Mouse (Mus musculus) intestine, embryonic 16.5 days (tissue): ENCODE data around the gene BC029722. TPM values are rescaled to one million over a fixed set of nuclear protein-coding genes. Genes with fewer than 3 reads are reported as not detected.

Source experiments
- ATAC-seq: fragments of 200-750 bp; cut with Nextera tagmentation; 2 replicates; pipeline ENCODE4 v1.8.0; 2017; ENCODE audit warnings: moderate TSS enrichment, moderate library complexity
- H3K27ac ChIP-seq: fragments of 300-500 bp; sonication (generic); 2 replicates; pipeline ENCODE4 v1.5.1; 2014; ENCODE audit warnings: mild to moderate bottlenecking, low read length
- H3K27me3 ChIP-seq: fragments of 300-500 bp; sonication (generic); replicated peaks from 2 replicates; pipeline ENCODE4 v1.6.1; 2014; ENCODE audit warnings: low read length, control low read depth, mixed read lengths; ENCODE audit not compliant: control insufficient read depth, insufficient read depth
- H3K36me3 ChIP-seq: fragments of 300-500 bp; sonication (generic); 2 replicates; pipeline ENCODE4 v1.6.1; 2014; ENCODE audit warnings: low read length, control low read depth; ENCODE audit not compliant: control insufficient read depth, insufficient read depth
- H3K4me1 ChIP-seq: fragments of 300-500 bp; sonication (generic); 2 replicates; pipeline ENCODE4 v1.6.1; 2014; ENCODE audit warnings: low read length, control low read depth, mixed read lengths; ENCODE audit not compliant: control insufficient read depth, insufficient read depth
- H3K4me2 ChIP-seq: fragments of 300-500 bp; sonication (generic); 2 replicates; pipeline ENCODE4 v1.6.1; 2014; ENCODE audit warnings: low read depth, low read length, control low read depth
- H3K4me3 ChIP-seq: fragments of 300-500 bp; sonication (generic); 2 replicates; pipeline ENCODE4 v1.5.1; 2014; ENCODE audit warnings: mild to moderate bottlenecking, low read length
- H3K9ac ChIP-seq: fragments of 300-500 bp; sonication (generic); 2 replicates; pipeline ENCODE4 v1.6.1; 2014; ENCODE audit warnings: low read depth, low read length
- H3K9me3 ChIP-seq: fragments of 300-500 bp; sonication (generic); 2 replicates; pipeline ENCODE4 v1.6.1; 2016; ENCODE audit warnings: low read length, control low read depth; ENCODE audit not compliant: control insufficient read depth
- WGBS: fragments of 180-500 bp; shearing (Covaris S2); extraction: QIAGEN DNeasy Blood & Tissue Kit; methylation state at CpG from one replicate; pipeline ENCODE4 v1.1.7; 2014; 5-methylcytosine and 5-hydroxymethylcytosine counted together
- polyA plus RNA-seq: library from polyadenylated mRNA; unstranded; fragments of >200 nt; fragmentation: Nextera tagmentation; extraction: Ambion mirVana; gene quantifications from 2 replicates; pipeline ENCODE4 v1.2.1, GENCODE M21; 2015

Gene BC029722
- polyA plus RNA-seq, 1 experiment from 2014 or later, result 27.4 TPM

- Histone ChIP-seq H3K9me3 (no peaks in the 10 kb centered on the region), H3K4me2 (no peak overlapping the region), H3K27me3 (no peaks in the 10 kb centered on the region), H3K4me3 (no peak overlapping the region), H3K36me3 (peaks cover 9% of the 10 kb centered on the region), H3K9ac (no peak overlapping the region), H3K27ac (no peak overlapping the region), H3K4me1 (peaks cover 27% of the 10 kb centered on the region)
- ATAC-seq, result no peak
- 96% methylated on average over 8 of the region's 8 CpGs for WGBS
These were observed 4.5 kb upstream of the BC029722 start for GRCm38 (mm10) chr2:155823722-155824121.

GRCm38 (mm10) chr2:155820779-155821178, 1.6 kb upstream of the BC029722 start:
- 88% methylated on average over 5 of the region's 5 CpGs for WGBS
- no peak for ATAC-seq
- Histone ChIP-seq H3K36me3 (peaks cover 9% of the 10 kb centered on the region), H3K4me1 (peaks cover 25% of the 10 kb centered on the region), H3K27ac (peak overlapping the region; percentile 97), H3K9me3 (no peaks in the 10 kb centered on the region), H3K27me3 (no peaks in the 10 kb centered on the region), H3K9ac (no peak overlapping the region), H3K4me3 (no peak overlapping the region), H3K4me2 (no peak overlapping the region)

- Histone ChIP-seq H3K9me3 (no peaks in the 10 kb centered on the region), H3K27me3 (no peaks in the 10 kb centered on the region), H3K4me2 (peak overlapping the region; percentile 87), H3K9ac (peak overlapping the region; percentile 57), H3K27ac (peak overlapping the region; percentile 97), H3K36me3 (peaks cover 9% of the 10 kb centered on the region), H3K4me3 (peak overlapping the region; percentile 80), H3K4me1 (peaks cover 19% of the 10 kb centered on the region)
- 40% methylated on average over 6 of the region's 6 CpGs for WGBS
- peak; percentile 79 for ATAC-seq
These were observed 424 bp upstream of the BC029722 start for GRCm38 (mm10) chr2:155819449-155820251.

- peak; percentile 95 for ATAC-seq
- peak overlapping the region; percentile 97 for H3K27ac ChIP-seq
- peak overlapping the region; percentile 87 for H3K4me2 ChIP-seq
- H3K36me3 ChIP-seq, result peaks cover 9% of the 10 kb centered on the region
- no peaks in the 10 kb centered on the region for H3K9me3 ChIP-seq
- H3K4me1 ChIP-seq, result peaks cover 19% of the 10 kb centered on the region
- WGBS, result 1% methylated on average over 37 of the region's 37 CpGs
- peak overlapping the region; percentile 80 for H3K4me3 ChIP-seq
- peak overlapping the region; percentile 92 for H3K9ac ChIP-seq
- no peaks in the 10 kb centered on the region for H3K27me3 ChIP-seq
These were observed 432 bp downstream of the BC029722 start for GRCm38 (mm10) chr2:155818596-155819391.

- H3K36me3 ChIP-seq, result peaks cover under 1% of the 10 kb centered on the region
- H3K4me1 ChIP-seq, result peaks cover 19% of the 10 kb centered on the region
- H3K4me3 ChIP-seq, result peak overlapping the region; percentile 80
- H3K27me3 ChIP-seq, result no peaks in the 10 kb centered on the region
- H3K4me2 ChIP-seq, result peak overlapping the region; percentile 87
- H3K27ac ChIP-seq, result no peak overlapping the region
- no peaks in the 10 kb centered on the region for H3K9me3 ChIP-seq
- H3K9ac ChIP-seq, result peak overlapping the region; percentile 92
- no peak for ATAC-seq
- 77% methylated on average over 10 of the region's 10 CpGs for WGBS
These were observed 1.7 kb downstream of the BC029722 start for GRCm38 (mm10) chr2:155817301-155818245.

GRCm38 (mm10) chr2:155816179-155816578, 3.0 kb downstream of the BC029722 start:
- no peaks in the 10 kb centered on the region for H3K27me3 ChIP-seq
- H3K27ac ChIP-seq, result no peak overlapping the region
- H3K4me3 ChIP-seq, result no peak overlapping the region
- H3K9me3 ChIP-seq, result no peaks in the 10 kb centered on the region
- no peaks in the 10 kb centered on the region for H3K36me3 ChIP-seq
- no peak overlapping the region for H3K4me2 ChIP-seq
- peaks cover 19% of the 10 kb centered on the region for H3K4me1 ChIP-seq
- ATAC-seq, result no peak
- no peak overlapping the region for H3K9ac ChIP-seq
- 93% methylated on average over 1 of the region's 1 CpGs for WGBS

- peaks cover 15% of the 10 kb centered on the region for H3K4me1 ChIP-seq
- H3K9ac ChIP-seq, result no peak overlapping the region
- 24% methylated on average over 5 of the region's 5 CpGs for WGBS
- H3K9me3 ChIP-seq, result no peaks in the 10 kb centered on the region
- no peak overlapping the region for H3K27ac ChIP-seq
- no peak overlapping the region for H3K4me2 ChIP-seq
- no peak for ATAC-seq
- H3K4me3 ChIP-seq, result no peak overlapping the region
- H3K36me3 ChIP-seq, result no peaks in the 10 kb centered on the region
- H3K27me3 ChIP-seq, result no peaks in the 10 kb centered on the region
These were observed 4.4 kb downstream of the BC029722 start for GRCm38 (mm10) chr2:155814829-155815228.

- no peak overlapping the region for H3K4me3 ChIP-seq
- no peak for ATAC-seq
- H3K36me3 ChIP-seq, result no peaks in the 10 kb centered on the region
- H3K9me3 ChIP-seq, result no peaks in the 10 kb centered on the region
- H3K27me3 ChIP-seq, result no peaks in the 10 kb centered on the region
- H3K4me2 ChIP-seq, result no peak overlapping the region
- no peak overlapping the region for H3K27ac ChIP-seq
- no peak overlapping the region for H3K9ac ChIP-seq
- 68% methylated on average over 4 of the region's 4 CpGs for WGBS
- H3K4me1 ChIP-seq, result peaks cover under 1% of the 10 kb centered on the region; the same call in 1 of the 2 replicates
These were observed 6.6 kb downstream of the BC029722 start for GRCm38 (mm10) chr2:155812637-155813036.
